Mouse (Mus musculus): ENCODE measurements at regions not wholly inside any gene's neighbourhood (a gene's known extent, or its start where the extent isn't known, plus 50 kb on each side); places are given as distances from the start of the nearest gene placed in this dataset.
A peak's percentile ranks its signal among the peaks of the same experiment; 100 is the strongest.
"Not testable (repeated sequence)": the region's sequence is repeated elsewhere in the genome, so short reads cannot be mapped to it uniquely, and the experiment has no call there.

DNA sequence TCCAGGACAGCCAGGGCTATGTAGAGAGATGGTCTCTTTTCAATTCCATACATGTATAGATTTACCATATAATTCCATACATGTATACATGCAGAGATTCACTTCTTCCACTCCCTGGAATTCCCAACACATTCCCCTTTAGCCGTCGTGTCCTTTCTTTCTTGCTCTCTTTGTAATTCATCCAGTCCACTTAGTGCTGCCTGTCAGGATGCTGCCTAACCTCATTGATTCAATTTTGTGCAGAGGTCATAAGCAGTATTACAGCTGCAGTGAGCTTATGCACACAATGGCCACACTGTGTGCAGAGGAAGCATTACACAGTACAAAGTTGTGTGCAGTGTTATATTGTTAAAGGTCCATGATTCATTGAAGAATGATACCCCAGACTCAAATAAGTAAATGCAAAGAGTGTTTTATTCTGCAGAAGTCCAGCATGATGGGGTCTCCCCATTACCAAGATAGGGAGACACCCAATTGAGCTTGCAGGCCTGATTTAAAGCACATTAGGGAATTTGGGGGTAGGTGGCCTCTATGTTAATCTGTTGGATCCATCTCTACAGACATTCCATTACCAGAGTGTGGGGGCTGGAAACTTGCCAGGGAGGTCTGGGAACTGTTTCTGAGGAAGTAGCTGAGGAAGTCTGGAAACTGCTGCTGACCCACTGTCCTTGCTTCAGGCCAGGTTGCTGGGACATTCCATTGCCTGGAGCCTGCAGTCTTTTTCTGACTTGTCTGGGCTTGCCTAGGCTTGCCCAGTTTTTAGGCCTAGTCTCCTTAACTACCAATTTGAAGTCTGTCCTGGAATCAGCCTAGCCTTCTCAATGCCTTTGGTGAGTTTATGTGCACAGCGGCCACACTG lies 72.8 kb downstream of the Fam161a start:
- H3K9me3 ChIP-seq (ENCODE audit: control insufficient read depth, low read length), result no peaks in the 10 kb centered on the region
- H3K4me3 ChIP-seq (ENCODE audit: low read length), result no peak overlapping the region
- no peaks in the 10 kb centered on the region for H3K27me3 ChIP-seq (ENCODE audit: control insufficient read depth, insufficient read depth, low read length)
- no peaks in the 10 kb centered on the region for H3K36me3 ChIP-seq (ENCODE audit: control insufficient read depth, insufficient read depth, low read length)
- H3K9ac ChIP-seq (ENCODE audit: low read depth, low read length), result no peak overlapping the region
- 79% methylated on average over 3 of the region's 3 CpGs for WGBS
- no peak overlapping the region for H3K4me2 ChIP-seq (replicated peaks; ENCODE audit: low read depth, low read length)
- H3K27ac ChIP-seq (ENCODE audit: low read depth, low read length), result no peak overlapping the region
- ATAC-seq (ENCODE audit: low FRiP score, low TSS enrichment), result no peak
- H3K4me1 ChIP-seq (ENCODE audit: control insufficient read depth, insufficient read depth, low read length), result 0 out of 2 replicates have a peak, but pooled peaks cover 2% of the 10 kb centered on the region

- Histone ChIP-seq H3K27me3 (ENCODE audit: control insufficient read depth, insufficient read depth, low read length) (no peaks in the 10 kb centered on the region), H3K27ac (ENCODE audit: low read depth, low read length) (no peak overlapping the region), H3K4me1 (ENCODE audit: control insufficient read depth, insufficient read depth, low read length) (0 out of 2 replicates have a peak, but pooled peaks cover 2% of the 10 kb centered on the region), H3K4me3 (ENCODE audit: low read length) (no peak overlapping the region), H3K4me2 (replicated peaks; ENCODE audit: low read depth, low read length) (no peak overlapping the region), H3K36me3 (ENCODE audit: control insufficient read depth, insufficient read depth, low read length) (no peaks in the 10 kb centered on the region), H3K9ac (ENCODE audit: low read depth, low read length) (no peak overlapping the region), H3K9me3 (ENCODE audit: control insufficient read depth, low read length) (no peaks in the 10 kb centered on the region)
- 66% methylated on average over 4 of the region's 4 CpGs for WGBS
- 0 out of 2 replicates have a peak, but pooled peaks have one; percentile 46 for ATAC-seq (ENCODE audit: low FRiP score, low TSS enrichment)
Measured at GRCm38 (mm10) chr11:23081616-23082015, 74.3 kb downstream of the Fam161a start.

DNA sequence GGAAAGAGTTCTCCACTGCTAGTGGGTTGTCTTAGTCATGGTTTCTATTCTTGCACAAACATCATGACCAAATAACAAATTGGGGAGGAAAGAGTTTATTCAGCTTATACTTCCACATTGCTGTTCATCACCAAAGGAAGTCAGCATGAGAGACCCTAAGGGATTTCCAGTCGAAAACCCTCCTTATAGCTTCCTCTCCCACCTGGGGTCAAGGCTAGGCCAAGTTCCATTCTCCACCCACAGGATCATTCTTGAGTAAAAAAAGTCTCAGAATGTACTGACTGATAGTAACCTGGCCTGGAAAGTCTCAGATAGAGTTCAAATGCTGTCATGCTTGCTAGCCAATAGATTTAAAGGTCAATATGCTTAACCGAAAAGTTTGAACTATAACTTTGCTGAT lies 76.5 kb downstream of the Fam161a start:
- H3K4me2 ChIP-seq (replicated peaks; ENCODE audit: low read depth, low read length); ATAC-seq (ENCODE audit: low FRiP score, low TSS enrichment); H3K27ac ChIP-seq (ENCODE audit: low read depth, low read length); H3K9me3 ChIP-seq (ENCODE audit: control insufficient read depth, low read length); H3K27me3 ChIP-seq (ENCODE audit: control insufficient read depth, insufficient read depth, low read length); H3K9ac ChIP-seq (ENCODE audit: low read depth, low read length); H3K4me1 ChIP-seq (ENCODE audit: control insufficient read depth, insufficient read depth, low read length); H3K4me3 ChIP-seq (ENCODE audit: low read length); H3K36me3 ChIP-seq (ENCODE audit: control insufficient read depth, insufficient read depth, low read length): not testable (repeated sequence)
- WGBS, result 75% methylated on average over 2 of the region's 2 CpGs

DNA sequence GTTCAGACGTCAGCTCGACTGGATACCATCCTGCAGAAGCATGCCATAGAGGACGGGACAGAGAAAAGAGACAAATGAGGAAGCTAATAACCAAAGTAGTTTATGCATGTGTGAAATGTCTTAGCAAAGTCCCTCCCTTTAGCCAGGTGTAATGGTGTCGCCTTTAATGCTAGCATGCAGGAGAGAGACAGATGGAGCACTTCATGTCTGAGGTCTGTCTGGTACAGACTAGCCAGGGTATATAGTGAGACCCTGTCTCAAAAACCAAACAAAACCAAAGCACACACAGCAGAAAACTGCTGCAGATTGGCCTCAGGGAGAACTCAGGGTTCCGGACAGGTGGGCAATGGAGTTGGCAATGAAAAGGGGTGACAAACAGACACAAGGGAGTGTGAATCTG lies 88.0 kb downstream of the Fam161a start:
- no peaks in the 10 kb centered on the region for H3K36me3 ChIP-seq (ENCODE audit: control insufficient read depth, insufficient read depth, low read length)
- H3K4me3 ChIP-seq (ENCODE audit: low read length), result no peak overlapping the region
- no peaks in the 10 kb centered on the region for H3K4me1 ChIP-seq (ENCODE audit: control insufficient read depth, insufficient read depth, low read length)
- H3K27me3 ChIP-seq (ENCODE audit: control insufficient read depth, insufficient read depth, low read length), result no peaks in the 10 kb centered on the region
- ATAC-seq (ENCODE audit: low FRiP score, low TSS enrichment), result no peak
- H3K27ac ChIP-seq (ENCODE audit: low read depth, low read length), result no peak overlapping the region
- no peak overlapping the region for H3K9ac ChIP-seq (ENCODE audit: low read depth, low read length)
- peaks cover 4% of the 10 kb centered on the region; the same call in 1 of the 2 replicates for H3K9me3 ChIP-seq (ENCODE audit: control insufficient read depth, low read length)
- no peak overlapping the region for H3K4me2 ChIP-seq (replicated peaks; ENCODE audit: low read depth, low read length)
- 54% methylated on average over 5 of the region's 5 CpGs for WGBS

GRCm38 (mm10) chr11:23095723-23096122 lies 88.4 kb downstream of the Fam161a start:
- not testable (repeated sequence) for ATAC-seq (ENCODE audit: low FRiP score, low TSS enrichment)

DNA sequence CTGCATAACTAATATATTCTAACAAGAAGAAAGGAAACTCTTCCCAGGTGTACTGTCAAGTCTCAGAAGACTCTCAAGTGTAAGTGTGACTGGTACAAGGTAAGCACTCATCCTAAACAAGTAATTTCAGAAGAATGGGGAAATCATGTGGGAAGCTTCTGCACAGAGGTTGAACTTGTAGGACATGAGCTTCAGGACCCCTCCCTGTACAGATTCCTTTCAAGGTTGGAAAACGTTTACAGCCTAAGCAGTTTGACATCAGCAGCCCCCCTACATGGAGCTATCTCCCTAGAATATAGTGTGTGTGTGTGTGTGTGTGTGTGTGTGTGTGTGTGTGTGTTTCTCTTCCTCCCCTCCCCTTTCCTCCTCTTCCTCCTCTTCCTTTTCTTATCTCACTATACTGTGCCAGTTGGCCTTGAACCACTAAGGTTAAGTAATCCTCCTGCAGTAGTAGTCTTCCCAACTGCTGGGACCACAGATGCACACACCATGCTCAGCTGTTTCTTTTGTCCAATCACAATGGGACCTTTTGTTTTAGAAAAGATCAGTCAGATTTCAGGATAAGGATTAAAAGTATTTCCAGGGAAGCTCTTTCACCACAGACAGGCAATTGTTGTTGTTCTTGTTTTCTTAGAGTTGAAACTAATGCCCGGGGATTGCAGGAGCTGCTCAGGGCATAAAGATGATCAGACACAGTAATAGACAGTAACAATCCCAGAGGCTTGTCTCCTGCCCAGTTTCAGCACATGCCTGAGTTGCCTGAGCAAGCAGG lies 89.3 kb downstream of the Fam161a start:
- WGBS, result 66% methylated on average over 2 of the region's 2 CpGs
- Histone ChIP-seq H3K4me1 (ENCODE audit: control insufficient read depth, insufficient read depth, low read length) (no peaks in the 10 kb centered on the region), H3K36me3 (ENCODE audit: control insufficient read depth, insufficient read depth, low read length) (no peaks in the 10 kb centered on the region), H3K9me3 (ENCODE audit: control insufficient read depth, low read length) (peaks cover 4% of the 10 kb centered on the region; the same call in 1 of the 2 replicates), H3K4me2 (replicated peaks; ENCODE audit: low read depth, low read length) (no peak overlapping the region), H3K27ac (ENCODE audit: low read depth, low read length) (no peak overlapping the region), H3K27me3 (ENCODE audit: control insufficient read depth, insufficient read depth, low read length) (no peaks in the 10 kb centered on the region), H3K4me3 (ENCODE audit: low read length) (no peak overlapping the region), H3K9ac (ENCODE audit: low read depth, low read length) (no peak overlapping the region)
- ATAC-seq (ENCODE audit: low FRiP score, low TSS enrichment), result no peak

More at GRCm38 (mm10) chr11:23095723-23096122, 88.4 kb downstream of the Fam161a start:
- H3K36me3 ChIP-seq (ENCODE audit: control insufficient read depth, insufficient read depth, low read length); H3K9ac ChIP-seq (ENCODE audit: low read depth, low read length); H3K4me1 ChIP-seq (ENCODE audit: control insufficient read depth, insufficient read depth, low read length); H3K4me2 ChIP-seq (replicated peaks; ENCODE audit: low read depth, low read length); H3K9me3 ChIP-seq (ENCODE audit: control insufficient read depth, low read length); H3K27ac ChIP-seq (ENCODE audit: low read depth, low read length); H3K27me3 ChIP-seq (ENCODE audit: control insufficient read depth, insufficient read depth, low read length); H3K4me3 ChIP-seq (ENCODE audit: low read length): not testable (repeated sequence)
- WGBS, result 42% methylated on average over 1 of the region's 1 CpGs

- 76% methylated on average over 2 of the region's 2 CpGs for WGBS
- Histone ChIP-seq H3K9me3 (ENCODE audit: control insufficient read depth, low read length) (peaks cover 4% of the 10 kb centered on the region; the same call in 1 of the 2 replicates), H3K9ac (ENCODE audit: low read depth, low read length) (no peak overlapping the region), H3K4me3 (ENCODE audit: low read length) (no peak overlapping the region), H3K4me1 (ENCODE audit: control insufficient read depth, insufficient read depth, low read length) (no peaks in the 10 kb centered on the region), H3K36me3 (ENCODE audit: control insufficient read depth, insufficient read depth, low read length) (no peaks in the 10 kb centered on the region), H3K27ac (ENCODE audit: low read depth, low read length) (no peak overlapping the region), H3K4me2 (replicated peaks; ENCODE audit: low read depth, low read length) (no peak overlapping the region), H3K27me3 (ENCODE audit: control insufficient read depth, insufficient read depth, low read length) (no peaks in the 10 kb centered on the region)
- ATAC-seq (ENCODE audit: low FRiP score, low TSS enrichment), result no peak
Measured at GRCm38 (mm10) chr11:23097223-23097490, 89.8 kb downstream of the Fam161a start.

GRCm38 (mm10) chr11:23114636-23115035 lies 107.3 kb downstream of the Fam161a start:
- Histone ChIP-seq H3K4me3 (ENCODE audit: low read length) (no peak overlapping the region), H3K9me3 (ENCODE audit: control insufficient read depth, low read length) (no peaks in the 10 kb centered on the region; the same call in 1 of the 2 replicates), H3K4me2 (replicated peaks; ENCODE audit: low read depth, low read length) (no peak overlapping the region), H3K27me3 (ENCODE audit: control insufficient read depth, insufficient read depth, low read length) (no peaks in the 10 kb centered on the region), H3K27ac (ENCODE audit: low read depth, low read length) (no peak overlapping the region), H3K4me1 (ENCODE audit: control insufficient read depth, insufficient read depth, low read length) (no peaks in the 10 kb centered on the region), H3K9ac (ENCODE audit: low read depth, low read length) (no peak overlapping the region), H3K36me3 (ENCODE audit: control insufficient read depth, insufficient read depth, low read length) (no peaks in the 10 kb centered on the region)
- WGBS, result 82% methylated on average over 9 of the region's 9 CpGs
- no peak for ATAC-seq (ENCODE audit: low FRiP score, low TSS enrichment)

Data from kidney, embryonic 14.5 days (tissue).